Mouse (Mus musculus) hindlimb bud, embryonic 11.5 days (tissue): ENCODE results near the gene Ccdc159.

Source experiments
- DNase-seq: peaks from one replicate; pipeline ENCODE4 v3.0.0-alpha.2; 2012; ENCODE audit warnings: low read depth, low spot score; ENCODE audit errors: extremely low spot score

Ccdc159 gene

GRCm38 (mm10) chr9:21960135-21960534 lies 32.9 kb downstream of the Ccdc159 start:
- DNase-seq: no peak

DNA sequence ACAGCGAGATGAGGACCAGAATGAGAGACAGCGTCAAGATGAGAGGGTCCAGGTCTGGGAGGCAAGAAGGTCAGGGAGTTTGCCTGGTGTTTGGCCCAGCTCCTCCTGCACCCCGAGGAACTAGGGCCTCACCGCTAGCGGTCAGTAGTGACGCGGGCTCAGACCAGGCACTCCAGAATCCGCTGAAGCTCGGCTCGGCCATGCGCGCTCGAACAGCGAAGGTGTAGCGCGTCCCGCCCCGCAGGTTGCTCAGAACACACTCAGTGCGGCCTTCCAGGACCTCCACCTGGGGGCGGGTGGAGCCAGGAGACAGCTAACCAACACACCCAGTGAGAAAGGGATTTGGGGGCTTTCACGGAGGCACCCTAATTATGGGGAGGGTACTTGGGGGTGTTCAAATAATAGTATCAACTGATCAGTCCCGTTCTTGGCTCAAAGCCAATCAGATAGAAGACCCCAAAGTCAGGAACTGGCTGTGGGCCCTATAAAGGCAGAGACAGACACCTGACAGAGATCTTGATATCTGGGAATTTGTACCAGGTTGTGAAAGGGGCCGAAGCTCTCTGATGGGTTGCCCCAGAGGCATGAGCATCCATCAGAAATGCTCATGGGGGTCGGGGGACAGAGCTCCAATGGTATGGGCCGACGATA lies 33.4 kb downstream of the Ccdc159 start:
- no peak for DNase-seq

DNA sequence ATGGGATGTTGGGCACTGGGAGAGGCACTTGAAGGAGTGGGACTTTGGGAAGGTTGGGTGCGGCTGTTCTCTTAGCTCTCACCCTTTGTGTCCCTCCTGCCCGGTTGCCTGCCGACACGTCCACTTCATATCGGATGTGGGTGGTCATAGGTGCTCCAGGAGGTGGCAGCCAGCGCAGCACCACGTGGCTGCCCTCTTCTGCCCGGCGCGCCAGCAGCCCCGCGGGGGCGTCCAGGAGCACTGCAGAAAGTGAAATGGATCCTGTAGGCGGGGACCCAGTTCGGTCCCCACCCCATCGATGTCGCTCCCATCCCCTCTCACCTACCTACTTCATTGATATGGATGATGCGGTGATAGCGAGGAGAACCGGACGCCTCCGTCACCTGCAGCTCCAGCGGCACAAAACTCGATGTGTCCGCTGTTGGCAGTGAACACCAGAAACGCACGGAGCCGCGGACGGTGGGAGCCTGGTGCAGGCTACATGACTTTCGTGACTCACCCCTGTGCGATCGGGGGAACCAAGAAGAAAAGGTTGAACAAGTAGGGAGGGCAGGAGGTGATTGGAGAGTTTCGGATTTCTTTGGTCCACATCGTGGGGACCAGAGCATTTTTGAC lies 34.2 kb downstream of the Ccdc159 start:
- no peak for DNase-seq

DNA sequence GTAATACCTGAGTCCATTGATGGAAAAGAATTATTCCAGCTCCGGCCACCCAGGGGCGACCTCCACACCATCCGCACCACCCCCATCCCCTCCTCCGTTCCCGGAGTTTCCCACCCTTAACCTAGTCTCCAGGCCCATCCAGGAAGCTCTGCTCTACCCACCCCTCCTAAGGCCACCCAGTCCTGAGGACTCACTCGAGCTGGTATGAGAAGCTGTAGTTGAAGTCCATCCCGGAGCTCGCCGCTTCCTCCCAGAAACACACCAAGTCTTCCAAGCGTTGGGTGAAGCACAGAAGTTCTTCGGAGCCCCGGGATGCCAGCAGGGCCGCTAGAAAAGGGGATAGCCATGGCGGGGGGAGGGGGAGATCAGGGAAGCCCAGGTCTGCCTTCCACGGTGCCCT lies 34.7 kb downstream of the Ccdc159 start:
- DNase-seq: no peak

GRCm38 (mm10) chr9:21962416-21963059 lies 35.3 kb downstream of the Ccdc159 start:
- no peak for DNase-seq

- DNase-seq: no peak
These were observed 36.1 kb downstream of the Ccdc159 start, which contains the start of gene Epor for GRCm38 (mm10) chr9:21963417-21963816. Gene Epor (minus strand): TSS chr9:21963506.

- DNase-seq: no peak
These were observed 41.6 kb downstream of the Ccdc159 start for GRCm38 (mm10) chr9:21968883-21969282.

DNA sequence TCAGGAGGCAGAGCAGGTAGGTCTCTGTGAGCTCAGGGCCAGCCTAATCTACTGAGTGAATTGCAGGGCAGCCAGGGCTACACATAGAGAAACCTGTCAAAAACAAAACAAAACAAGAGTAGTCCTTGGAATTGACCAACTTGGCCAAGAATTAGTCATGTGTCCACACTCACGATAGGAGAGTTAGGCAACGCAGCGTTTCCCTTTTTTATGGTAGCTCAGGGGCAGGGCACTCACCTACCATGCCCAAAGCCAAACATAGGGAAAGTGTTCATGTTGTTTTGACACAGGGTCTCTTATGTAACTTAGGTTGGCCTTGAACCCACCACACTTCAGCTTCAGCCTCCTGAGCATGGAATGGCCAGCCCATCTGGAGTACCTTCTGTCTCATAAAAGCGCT lies 42.0 kb downstream of the Ccdc159 start:
- no peak for DNase-seq

DNA sequence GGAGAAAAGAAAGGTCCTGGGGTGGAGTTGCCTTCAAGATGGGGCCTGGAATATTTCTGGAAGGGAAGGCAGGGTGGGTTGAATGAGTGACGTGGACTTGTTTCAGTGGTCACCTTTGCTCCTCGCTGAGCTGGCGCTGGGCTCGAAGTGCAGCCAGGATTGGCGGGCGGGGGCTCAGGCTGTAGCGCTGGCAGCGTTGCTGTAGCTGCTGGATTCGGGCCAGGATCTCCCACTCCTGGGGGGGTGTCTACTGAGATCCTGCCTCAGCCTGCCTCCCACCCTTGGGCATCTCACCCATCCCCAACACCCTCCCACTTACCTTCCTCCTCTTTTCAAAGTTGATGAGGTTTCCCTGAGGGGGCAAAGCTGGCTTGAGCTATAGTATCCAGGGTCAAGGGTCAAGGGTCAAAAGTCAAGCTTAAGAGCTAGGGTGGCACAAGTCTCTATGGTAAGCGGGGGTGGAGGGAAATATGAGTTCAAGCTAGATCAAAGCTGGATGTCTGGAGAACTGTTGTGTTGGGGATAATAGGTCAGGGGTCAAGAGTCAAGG lies 49.4 kb downstream of the Ccdc159 start:
- DNase-seq: no peak

DNA sequence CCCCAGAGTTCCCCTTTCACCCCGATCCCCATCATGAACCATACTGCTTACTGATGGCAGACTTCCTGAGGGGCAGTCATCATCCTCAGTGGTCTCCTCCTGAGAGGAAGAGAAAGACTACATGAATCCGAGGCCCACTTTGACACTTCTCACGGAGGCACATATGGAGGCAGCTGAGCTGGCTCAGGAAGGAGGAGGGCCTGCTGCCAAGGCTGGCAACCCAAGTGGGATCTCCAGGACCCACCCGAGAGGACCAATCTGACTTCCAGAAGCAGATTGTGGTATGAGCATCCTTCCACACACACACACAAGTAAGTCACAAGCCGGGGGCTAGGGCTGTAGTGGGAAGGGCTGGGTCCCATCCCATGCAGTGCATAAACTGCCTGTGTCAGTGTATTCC lies 50.1 kb downstream of the Ccdc159 start:
- DNase-seq: no peak

DNA sequence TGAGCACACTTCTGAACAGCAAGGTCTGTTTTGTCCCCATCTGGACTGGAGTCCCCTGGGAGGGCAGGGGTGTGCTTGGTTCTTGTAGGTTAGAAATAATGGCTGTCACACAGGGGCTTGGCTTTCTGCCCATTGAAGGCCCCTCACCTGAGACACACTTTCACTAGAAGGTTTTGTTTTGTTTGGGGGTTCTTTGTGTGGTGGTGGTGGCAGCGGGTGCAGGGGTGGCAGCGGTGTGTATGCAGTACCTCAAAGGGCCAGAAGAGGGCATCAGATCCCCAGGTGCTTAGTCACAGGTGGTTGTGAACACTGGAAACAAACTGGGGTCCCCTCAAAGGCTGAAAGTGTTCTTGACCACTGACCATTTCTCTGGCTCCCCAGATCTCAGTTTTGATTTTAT lies 50.7 kb downstream of the Ccdc159 start:
- no peak for DNase-seq

GRCm38 (mm10) chr9:21978398-21979128 lies 51.3 kb downstream of the Ccdc159 start:
- DNase-seq: no peak

DNA sequence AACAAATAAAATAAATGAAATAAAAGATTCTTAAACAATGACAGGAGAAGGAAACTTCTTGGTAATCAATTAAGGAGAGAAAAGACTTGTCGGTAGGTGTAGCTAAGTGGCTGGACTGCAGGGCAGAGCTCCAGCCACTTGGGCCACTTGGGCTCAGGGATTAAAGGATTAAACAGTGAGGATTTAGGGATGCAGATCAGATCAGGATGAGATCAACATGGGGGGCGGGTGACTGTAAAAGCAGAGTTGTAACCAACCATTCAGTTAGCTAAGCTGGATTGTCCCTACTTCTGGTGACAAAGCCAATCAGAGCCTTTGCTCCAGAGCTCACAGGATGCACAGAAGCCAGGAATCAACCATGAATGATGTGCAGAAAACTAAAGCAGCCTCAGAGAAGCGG lies 56.6 kb downstream of the Ccdc159 start:
- no peak for DNase-seq
